Mouse (Mus musculus) activated CD4-positive, CD25-positive, alpha-beta regulatory T cell, adult 4 months (primary cell): ENCODE measurements around the gene Prss53. TPM values are rescaled to one million over a fixed set of nuclear protein-coding genes. Genes with fewer than 3 reads are reported as not detected.
A peak's percentile ranks its signal among the peaks of the same experiment; 100 is the strongest.
"Not testable (repeated sequence)": the region's sequence is repeated elsewhere in the genome, so short reads cannot be mapped to it uniquely, and the experiment has no call there.

Experiments used
- ATAC-seq: one replicate; pipeline ENCODE4 v1.8.0; 2017
- polyA plus RNA-seq, 2 experiments: library from polyadenylated mRNA; unstranded; fragments of 100-300 nt; shearing (Covaris generic); gene quantifications; one replicate each; pipeline ENCODE4 v1.2.1; 2017

Gene Prss53
- polyA plus RNA-seq, 2 experiments from 2014 or later, result 0.22 TPM; not detected in 1

DNA sequence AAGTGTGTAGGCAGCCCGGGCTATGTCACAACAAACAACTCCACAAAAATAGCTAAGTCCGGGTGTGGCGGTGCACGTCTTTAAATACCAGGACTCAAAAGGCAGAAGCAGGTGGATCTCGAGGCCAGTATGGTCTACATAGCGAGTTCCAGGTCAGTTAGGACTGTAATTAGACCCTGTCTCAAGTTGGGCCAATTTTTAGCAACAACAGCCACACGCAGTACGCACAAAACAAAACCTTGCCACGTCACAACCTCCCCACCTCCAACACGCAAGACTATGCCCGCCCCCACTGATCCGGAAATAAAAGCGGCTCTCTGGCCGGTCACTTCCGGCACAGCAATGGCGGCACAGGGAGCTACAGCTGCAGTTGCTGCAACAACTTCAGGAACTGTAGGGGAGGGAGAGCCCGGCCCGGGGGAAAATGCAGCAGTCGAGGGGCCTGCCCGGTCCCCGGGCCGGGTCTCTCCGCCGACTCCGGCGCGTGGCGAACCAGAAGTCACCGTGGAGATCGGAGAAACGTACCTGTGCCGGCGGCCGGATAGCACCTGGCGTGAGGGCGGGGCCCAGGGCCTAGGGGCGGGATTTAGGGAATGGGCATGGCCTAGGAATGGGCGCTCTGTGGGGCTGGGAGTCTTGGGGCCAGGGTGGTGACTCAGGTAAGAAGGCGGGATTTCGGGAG lies 21.6 kb upstream of the Prss53 start, which contains the start of gene Kat8:
Gene Kat8, plus strand, starts transcription at position 327 of the 682 bp plus-strand sequence.
- peak; percentile 99 for ATAC-seq

- no peak for ATAC-seq
Measured at GRCm38 (mm10) chr7:127908656-127909055, 17.9 kb upstream of the Prss53 start.

- ATAC-seq, result no peak
Measured at GRCm38 (mm10) chr7:127907939-127908338, 17.2 kb upstream of the Prss53 start.

GRCm38 (mm10) chr7:127903971-127904796 lies 13.4 kb upstream of the Prss53 start, which contains the start of gene Bckdk:
Bckdk (plus strand) TSS chr7:127904082.
- ATAC-seq, result peak; percentile 97

DNA sequence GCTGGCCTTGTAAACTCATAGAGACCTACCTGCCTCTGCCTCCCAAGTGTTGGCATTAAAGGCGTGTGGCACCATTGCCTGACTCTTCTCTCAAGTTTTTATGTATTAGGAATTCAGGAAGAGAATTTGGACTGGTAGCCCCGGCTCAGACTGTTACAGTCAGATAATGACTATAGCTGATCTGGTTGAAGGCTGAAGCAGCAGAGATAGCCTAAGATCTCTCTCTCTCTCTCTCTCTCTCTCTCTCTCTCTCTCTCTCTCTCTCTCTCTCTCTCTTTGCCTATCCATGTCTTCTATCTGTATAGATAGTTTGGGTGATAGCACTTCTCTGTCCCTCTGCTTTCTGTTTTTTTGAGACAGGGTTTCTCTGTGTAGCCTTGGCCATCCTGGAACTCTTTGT lies 11.0 kb upstream of the Prss53 start:
- no peak for ATAC-seq

DNA sequence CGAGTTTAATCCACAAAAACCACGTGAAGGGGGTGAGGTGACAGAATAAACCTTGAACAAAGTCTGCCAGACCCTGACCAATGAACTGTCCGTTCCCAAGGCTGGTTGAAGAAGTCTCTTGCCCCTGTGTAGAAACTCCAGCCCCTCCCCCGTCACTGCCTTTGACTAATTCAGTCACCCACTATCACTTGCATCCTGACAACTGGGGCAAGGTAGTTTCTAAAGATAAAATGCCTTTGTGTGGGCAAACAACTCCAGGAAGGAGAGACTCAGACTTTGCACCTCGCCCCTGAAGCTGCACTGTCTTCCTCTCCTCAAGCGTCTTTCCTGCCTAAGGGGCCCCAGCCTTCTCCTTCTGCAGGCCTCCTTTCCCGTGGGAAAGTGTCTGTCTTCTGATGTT lies 9.2 kb upstream of the Prss53 start:
- no peak for ATAC-seq

DNA sequence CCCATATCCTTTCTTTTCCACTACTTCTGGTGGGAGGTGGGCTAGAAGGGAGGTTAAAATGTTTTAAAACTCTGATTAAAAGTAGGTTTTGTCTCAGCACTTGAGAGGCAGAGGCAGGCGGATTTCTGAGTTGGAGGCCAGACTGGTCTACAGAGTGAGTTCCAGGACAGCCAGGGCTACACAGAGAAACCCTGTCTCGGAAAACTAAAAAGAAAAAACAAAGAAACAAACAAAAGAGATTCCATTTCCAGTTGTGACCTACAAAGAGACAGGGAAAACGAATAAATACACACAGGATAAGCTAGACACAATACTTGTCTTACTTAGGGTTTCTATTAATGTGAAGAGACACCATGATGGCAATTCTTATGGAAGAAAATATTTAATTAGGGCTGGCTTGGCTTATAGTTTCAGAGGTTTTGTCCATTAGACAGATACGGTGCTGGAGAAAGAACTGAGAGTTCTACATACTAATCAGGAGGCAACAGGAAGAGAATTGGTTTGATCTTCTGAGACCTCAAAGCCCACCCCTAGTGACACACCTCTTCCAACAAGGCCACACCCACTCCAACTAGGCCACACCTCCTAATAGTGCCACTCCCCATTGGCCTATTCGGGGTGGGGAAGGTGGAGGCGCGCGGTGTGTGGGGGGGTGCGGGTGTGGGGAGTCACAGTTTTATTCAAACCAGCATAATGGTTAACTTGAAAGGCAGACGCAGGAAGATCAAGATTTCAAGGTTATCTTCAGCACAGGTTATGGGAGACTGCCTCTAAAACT lies 7.6 kb upstream of the Prss53 start:
- ATAC-seq, result no peak

DNA sequence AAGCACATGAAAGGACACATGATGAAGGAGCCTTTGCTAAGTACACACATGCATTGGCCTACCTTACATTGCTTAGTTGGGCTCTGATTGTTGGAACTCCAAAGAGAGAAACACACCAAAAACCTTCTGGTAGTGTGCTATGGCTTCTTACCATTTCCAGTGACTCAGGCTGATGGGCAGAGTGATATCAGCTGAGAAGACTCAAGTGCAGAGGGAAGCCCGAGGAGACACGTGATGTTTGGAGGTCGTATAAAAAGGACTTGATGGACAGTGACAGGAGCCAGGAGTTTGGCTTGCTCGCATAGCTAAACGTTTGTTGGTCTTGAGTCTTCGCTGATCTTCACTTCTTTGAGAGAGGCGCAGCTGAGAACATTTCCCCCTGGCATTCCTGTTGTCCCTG lies 6.8 kb upstream of the Prss53 start:
- ATAC-seq, result no peak

GRCm38 (mm10) chr7:127896384-127896783 lies 5.6 kb upstream of the Prss53 start:
- ATAC-seq, result no peak

- ATAC-seq, result not testable (repeated sequence)
Measured at GRCm38 (mm10) chr7:127895891-127896290, 5.1 kb upstream of the Prss53 start.

GRCm38 (mm10) chr7:127895442-127895841 lies 4.7 kb upstream of the Prss53 start, which contains the start of the genes Gm21974 and Vkorc1:
Gm21974 (minus strand) TSS chr7:127895454.
Vkorc1 (minus strand) TSS chr7:127895617.
- peak; percentile 91 for ATAC-seq

DNA sequence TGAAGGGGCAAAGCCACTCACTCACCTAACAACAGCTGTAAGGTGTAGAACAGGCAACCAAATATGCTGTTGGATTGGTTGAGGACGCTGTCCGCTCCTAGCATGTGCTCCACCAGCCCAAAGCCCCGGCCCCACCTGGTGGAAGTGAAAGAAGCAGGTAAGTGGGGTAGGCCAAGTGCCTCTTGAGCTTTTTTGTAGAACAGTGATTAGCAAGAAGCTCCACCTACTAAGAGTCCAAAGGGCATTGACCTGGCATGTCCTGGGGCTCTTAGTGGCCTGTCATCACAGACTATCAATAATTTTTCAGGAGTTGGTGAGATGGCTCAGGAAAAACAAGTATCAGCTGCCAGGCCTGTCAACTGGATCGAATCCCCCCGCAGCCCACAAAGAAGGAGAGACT lies 3.7 kb upstream of the Prss53 start:
- no peak for ATAC-seq

DNA sequence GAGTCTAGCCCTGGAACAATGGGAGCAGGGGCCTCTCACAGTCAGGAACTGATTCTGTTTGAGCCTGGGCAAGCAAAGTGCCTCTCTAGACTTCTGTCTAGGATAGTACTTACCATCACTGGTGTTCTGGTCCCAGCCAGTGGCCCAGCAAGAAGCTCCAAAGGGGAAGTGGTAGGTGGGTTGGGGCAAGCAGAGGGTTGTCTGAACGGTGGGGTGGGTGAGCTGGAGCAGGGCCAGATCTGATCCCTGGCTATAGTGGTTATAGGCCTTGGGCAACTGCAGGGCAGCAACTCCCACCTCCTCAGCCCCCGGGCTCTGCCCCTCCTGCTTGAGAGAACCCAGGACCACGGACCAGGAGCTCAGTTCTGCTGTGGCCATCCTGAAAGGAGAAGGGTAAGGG lies 1.9 kb downstream of the Prss53 start:
- no peak for ATAC-seq

- ATAC-seq, result no peak
Measured at GRCm38 (mm10) chr7:127887781-127888180, 3.0 kb downstream of the Prss53 start.

- no peak for ATAC-seq
Measured at GRCm38 (mm10) chr7:127887191-127887590, 3.6 kb downstream of the Prss53 start.

- ATAC-seq, result no peak
Measured at GRCm38 (mm10) chr7:127886551-127886950, 4.2 kb downstream of the Prss53 start.

DNA sequence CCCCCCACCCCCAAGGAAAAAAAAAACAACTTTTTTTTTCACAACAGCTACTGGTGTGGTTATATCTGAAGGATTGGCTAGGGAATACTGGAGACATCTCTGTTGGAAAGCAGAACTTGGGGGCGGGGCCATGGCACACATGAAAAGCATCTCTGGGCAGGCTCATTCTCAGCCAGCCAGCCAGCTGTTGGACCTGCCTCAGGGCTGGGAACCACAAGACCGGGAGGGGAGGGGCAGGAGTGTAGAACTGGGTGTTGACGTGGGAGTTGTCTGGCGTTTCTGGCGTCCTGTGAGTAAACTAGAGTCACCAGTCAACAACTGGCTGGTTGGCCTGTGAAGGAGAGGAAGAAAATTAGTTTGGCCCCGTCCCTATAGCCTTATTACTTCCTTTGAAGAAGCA lies 4.8 kb downstream of the Prss53 start:
- ATAC-seq, result no peak

DNA sequence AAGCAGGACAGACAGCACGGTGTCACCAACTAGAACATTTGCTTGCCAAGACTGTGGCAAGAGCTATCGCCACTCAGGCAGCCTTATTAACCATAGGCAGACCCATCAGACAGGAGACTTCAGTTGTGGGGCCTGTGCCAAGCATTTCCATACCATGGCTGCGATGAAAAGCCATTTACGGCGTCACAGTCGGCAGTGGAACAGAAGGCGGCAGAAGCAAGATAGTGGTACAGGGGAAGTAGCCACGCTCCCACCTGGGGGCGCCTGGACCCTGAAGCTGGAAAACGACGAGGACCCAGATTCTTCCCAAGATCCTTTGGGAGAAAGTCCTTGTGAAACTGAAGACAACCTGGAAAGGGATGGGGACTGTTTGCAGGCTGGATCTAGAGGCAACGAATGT lies 10.3 kb downstream of the Prss53 start:
- ATAC-seq, result no peak

DNA sequence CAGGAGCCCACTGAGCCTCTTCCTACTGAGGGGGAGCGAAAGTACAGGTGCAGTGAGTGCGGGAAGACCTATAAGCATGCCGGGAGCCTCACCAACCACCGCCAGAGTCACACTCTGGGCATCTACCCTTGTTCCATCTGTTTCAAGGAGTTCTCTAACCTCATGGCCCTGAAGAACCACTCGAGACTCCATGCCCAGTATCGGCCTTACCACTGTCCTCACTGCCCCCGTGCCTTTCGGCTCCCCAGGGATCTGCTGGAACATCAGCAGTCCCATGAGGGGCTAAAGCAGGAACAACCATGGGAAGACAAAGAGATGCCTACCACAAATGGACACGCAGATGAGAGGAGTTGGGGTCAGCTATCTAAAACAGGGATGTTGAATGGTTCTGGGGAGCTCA lies 11.5 kb downstream of the Prss53 start:
- no peak for ATAC-seq

GRCm38 (mm10) chr7:127876467-127877348 lies 14.1 kb downstream of the Prss53 start, which contains the start of gene Zfp668:
Zfp668 (minus strand) TSS chr7:127876828.
- peak; percentile 37 for ATAC-seq

DNA sequence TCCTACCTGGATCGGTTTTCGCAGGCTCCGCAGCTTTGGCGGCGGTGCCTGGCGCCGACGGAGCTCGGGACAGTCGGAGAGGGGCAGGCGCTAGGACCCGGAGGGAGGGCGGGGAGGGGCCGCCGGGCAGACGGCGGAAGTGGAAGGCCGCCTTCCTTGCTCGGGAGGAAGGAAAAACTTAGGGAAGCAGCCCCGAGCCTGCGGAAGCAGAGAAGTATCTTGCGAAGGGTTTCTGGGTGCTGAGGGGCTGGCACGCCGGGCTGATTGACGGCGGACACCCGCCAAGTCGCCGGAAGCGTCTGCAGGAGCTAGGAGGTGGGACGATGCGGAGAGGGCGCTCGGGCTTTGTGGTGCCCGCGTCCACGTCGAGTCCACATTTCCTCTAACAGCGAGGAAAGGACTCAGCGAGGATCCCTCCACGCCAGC lies 14.7 kb downstream of the Prss53 start, which contains the start of gene Zfp646:
Gene Zfp646, plus strand, starts transcription at position 181 of the 426 bp plus-strand sequence.
- ATAC-seq, result peak; percentile 53

DNA sequence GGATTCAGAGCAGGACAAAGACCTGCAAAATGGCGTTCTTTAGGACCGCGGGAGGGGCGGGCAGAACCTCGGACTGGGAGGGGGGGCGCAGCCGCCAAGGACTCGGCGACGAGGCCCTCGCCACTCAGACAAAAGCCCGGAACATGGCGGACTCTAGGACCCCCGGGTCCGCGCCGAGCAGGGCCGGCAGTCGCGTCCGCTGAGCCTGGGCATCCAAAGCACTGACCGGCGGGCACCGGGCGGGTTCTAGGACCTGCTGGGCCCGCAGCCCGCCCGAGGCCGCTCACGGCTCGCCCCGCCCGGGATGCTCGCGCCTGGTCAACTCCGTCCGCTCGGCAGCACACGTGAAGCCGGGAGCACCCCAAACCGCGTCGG lies 15.2 kb downstream of the Prss53 start:
- peak; percentile 55 for ATAC-seq
